Mouse (Mus musculus) adrenal gland, adult 2 months (tissue): ENCODE measurements around the gene Meaf6. TPM values are rescaled to one million over a fixed set of nuclear protein-coding genes. Genes with fewer than 3 reads are reported as not detected.

Experiments
- DNase-seq: peaks from one replicate; pipeline ENCODE4 v3.0.0; 2021
- polyA plus RNA-seq: library from polyadenylated mRNA; depleted of rRNA; stranded (reverse); fragments of >200 nt; gene quantifications from 2 replicates; pipeline ENCODE4 v1.2.3, GENCODE M21; 2012
- total RNA-seq, 2 experiments: library from RNA; stranded (reverse); gene quantifications; 2 replicates each; pipeline ENCODE4 v1.2.3; 2021

Meaf6 gene
- total and polyA plus RNA-seq, 3 experiments = 6.4 to 30.6 (median 29.9) TPM

DNA sequence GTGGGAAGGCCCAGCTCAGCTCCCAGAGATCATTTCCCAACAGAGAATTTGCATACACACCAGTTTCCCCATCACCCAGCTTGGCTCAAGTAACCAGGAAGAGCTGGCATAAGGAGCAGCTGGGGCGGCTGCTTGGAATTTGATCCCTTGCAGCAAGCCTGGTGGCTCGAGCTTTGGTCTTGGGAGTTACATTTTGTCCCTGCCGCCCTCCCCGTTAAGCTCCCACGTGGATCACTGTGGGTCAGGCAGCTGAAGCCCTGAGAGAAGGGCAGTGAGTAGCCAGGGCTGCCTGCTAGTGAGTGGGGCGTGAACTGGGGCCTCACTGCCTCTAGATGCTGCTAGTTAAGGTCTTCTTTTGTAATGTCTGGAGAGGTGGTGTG is 30.8 kb downstream of the Meaf6 start:
- no peak for DNase-seq

DNA sequence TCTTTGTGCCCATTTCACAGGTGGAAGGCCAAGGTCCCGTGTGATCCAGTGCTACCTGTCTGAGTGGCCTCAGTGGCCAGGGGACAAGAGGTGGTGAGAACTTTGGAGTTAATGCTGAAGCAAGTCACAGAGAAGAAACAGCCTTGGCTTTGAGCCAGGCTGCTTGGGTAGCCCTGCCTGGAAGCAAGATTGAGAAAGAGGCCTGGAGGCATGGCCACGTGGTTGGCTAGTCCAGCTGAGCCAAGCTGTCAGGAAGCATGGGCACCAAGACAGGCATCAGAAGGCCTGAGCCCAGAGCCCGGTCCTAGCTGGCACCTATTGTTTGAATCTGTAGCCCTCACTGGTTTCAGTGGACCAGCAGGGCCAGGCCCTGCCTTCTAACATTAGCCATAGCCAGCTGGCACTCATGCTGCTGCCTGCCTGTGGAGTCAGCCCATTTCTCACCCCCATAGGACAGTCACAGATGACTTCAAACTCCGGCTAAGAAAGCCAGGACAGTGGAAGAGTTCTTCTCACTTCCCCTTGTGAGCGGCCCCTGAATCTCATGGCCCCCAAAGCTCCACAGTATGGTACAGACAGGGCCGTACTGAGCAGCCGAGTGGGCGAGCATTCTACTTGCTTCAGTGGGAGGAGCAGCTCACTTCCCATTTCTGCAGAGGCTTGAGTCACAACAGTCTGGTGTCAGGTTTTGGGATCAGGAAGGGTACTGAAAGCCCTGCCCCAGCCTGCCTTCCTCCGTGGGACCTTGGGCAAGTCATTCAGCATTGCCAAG is 31.3 kb downstream of the Meaf6 start:
- DNase-seq = peak; percentile 88

DNA sequence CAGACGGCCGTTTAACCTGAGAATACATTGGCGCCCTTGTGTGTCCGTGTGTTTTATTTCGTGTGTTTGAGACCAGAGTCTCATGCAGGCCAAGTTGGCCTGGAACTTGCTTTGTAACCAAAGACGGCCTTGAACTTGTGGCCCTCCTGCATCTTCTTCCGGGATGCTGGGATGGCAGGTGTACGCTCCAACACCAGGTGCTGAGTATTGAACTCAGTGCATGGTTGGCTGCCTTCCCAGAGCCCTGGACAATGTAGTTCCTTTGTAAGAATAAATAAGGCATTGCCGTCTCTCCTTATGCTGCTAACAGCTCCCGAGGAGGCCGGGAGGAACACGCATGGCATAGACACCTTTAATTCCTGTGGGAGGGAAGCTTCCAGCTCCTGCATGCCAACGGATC is 32.0 kb downstream of the Meaf6 start:
- no peak for DNase-seq

DNA sequence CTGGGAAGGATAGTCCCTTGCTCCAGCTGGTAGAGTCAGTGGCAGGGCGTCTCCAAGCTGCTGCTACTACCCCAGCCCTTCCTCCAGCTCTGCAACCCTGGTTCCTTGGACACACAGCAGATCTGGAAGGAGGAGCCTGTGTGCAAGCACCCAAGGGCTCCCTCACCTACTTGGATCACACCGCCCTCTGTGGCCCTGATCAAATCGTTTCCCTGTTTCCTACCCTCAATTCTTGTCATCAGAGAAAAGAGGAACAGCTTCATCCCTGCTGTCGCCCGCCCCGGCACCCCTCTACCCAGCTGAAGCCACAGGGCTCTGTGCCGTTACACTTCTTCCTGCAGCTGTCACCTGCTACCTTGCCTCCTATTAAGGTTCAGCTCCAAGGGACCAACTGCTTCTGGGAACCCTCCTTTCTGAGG is 33.0 kb downstream of the Meaf6 start:
- peak; percentile 54 for DNase-seq

DNA sequence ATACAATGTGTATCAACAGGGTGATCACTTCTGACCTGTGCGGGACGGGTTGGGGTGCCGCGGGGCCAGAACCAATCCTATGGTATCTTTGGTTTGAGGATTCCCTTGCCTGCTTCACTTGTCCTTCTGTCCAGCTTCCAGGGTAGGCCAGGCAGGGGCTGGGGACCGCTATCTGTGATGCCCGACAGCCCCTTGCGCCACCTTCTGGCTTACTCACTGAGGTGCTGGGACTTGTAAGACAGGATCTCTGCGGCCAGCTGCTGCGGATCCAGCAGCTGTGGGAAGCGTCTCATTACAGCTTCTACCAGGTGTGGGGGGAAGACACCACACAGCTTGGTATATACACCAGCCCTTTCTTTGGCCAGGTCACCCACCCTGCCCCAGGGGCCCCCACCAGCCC is 34.1 kb downstream of the Meaf6 start:
- no peak for DNase-seq

DNA sequence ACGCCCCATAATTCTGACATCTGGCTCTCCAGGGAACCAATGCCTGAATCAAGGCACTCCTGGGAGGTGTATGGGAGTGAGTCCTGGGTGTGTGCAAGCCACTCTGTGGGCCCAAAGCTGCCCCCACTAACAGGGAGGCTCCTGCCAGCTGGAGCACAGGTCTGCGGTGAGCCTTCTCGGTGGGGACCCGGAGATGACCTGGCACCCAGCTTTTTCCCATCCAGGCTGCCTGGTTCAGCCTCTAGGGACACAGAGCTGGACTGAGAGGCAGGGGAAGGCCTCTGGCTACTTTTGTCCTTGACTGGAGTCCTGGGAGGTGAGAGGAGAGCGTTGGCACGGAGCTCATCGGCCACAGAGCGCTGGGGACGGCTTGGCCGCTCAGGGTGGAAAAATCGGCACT is 34.8 kb downstream of the Meaf6 start:
- peak; percentile 58 for DNase-seq

DNA sequence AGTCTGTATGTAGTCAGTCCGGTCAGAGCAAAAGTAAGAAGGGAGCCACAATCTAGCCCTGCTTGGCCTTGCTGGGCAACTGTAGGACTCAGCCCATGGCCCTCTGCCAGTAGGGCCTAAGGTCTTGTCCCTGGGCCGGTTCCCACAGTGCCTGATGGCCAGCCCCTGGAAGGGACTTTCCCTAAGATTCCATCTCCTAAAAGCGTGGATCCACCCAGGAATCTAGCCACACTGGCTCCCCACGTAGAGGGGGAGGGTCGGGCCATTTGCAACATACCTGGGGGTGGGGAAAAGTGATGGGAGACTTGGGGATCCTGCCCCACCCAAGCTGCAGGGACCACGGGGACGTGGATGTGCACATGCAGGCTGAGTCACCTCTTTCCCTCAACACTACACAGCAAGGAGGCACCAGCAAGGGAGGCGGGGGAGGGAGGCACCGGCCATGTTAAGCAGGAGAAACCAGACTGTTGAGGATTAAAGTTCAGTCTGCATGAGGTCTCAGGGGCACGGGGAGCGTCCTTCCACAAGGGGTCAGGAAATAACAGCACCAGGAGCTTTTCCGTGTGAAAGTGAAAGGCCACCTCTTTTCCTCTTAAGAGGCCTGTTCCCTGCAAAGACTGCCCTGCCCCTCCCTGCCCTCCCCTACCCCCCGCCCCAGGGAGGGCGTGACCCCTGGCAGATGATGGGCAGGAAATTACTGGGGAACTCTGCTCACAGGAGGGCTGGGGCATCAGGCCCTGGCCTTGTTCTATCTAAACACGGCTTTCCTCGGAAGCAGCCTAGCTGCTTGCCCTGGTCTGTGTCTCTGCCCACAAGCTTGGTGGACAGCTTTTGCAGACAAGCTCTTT is 37.7 kb downstream of the Meaf6 start:
- DNase-seq = peak; percentile 93

DNA sequence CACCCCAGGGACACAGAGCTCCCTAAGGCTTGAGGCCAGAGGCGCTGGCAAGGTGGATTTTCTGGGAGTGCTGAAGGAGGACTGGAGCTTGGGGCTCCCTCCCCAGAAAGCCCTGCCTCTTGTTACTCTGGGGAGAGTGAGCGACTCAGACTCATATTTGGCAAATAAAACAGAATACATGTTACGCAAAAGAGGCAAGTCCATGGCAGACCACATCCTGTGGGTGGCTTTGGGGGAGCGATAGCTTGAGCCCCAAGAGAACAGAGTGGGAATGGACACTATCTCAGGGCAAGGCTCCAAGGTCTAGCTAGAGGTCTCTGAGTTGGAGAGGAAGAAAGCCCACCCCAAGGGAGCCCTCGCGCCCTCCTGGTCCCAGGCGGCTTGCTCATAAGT is 38.3 kb downstream of the Meaf6 start:
- DNase-seq = no peak

DNA sequence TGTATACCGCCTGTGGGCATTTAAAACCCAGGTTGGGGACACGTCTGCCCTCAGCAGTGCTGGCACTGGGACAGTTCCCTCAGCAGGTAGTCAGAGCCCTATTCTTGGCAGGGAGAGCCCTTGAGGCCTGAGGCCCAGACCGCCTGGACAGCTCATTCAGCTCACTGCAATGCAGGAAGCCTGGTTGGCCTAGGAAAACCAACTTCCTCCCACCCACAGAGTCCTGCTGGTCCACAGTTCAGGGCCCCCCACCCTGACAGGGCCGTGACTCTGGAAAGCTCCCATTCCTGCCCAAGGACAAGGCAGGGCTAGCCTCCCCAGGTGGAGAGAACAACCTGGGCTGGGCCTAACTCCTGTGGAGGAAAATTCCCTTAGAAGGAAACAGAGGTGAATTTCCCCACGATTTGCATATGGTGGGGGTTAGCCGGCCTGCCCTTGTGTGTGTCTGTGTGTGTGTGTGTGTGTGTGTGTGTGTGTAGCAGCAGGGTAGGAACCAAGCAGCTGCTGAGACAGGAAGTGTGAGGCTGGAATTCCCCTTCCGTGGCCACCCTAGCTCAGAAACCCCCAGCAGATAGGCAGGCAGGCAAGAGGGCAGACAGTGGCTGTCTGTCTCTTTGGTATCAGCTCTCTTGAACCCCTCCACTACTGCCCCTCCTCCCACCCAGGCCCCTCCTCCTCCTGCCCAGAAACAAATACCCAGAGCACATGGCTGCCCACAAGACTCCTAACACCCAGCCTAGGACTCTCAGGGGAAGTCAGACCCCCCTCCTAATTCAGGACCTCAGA is 39.7 kb downstream of the Meaf6 start:
- peak; percentile 62 for DNase-seq

DNA sequence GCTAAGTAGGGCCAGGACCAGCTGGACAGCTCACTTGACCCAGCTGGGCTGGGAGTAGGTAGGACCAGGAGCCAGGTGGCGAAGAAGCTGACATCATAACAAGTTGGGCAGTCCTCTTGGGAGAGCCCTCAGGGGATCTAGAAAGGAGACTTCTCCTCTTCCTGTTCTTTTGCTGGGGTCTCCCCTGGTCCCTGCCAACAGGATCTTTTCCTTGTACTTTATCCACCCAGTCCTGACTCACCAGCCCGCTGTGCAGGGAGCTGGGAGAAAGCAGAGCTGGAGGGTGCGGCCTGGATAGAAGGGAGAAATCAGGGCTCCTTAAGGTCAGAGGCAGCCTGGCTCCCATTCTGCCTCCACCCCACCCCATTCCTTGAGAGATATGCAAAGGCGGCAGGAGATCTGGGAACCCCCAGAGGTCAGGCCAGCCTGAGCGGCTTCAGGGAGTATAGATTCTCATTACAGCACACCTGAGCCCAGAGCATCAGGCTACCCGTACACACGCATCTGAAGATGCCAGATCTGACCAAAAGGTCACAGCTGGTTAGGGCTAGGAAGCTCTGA is 40.5 kb downstream of the Meaf6 start:
- no peak for DNase-seq

DNA sequence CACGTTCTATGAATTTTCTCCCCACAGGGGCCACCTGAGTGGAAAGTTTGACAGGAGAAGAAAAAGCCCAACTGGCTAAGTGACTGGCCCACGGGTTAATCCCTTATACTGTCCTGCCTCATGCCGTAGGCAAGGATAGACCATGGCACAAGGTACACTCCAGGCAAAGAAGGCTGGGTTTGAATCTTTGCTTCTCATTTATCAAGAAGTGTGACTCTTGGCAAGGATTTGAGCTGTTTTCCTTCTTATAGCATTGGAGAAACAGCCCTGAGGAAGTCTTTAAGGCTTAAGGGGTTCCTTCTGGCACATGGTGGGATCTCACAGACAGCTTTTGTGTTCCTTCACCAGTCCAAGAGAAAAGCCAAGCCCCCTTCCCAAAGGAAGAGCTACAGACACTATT is 41.3 kb downstream of the Meaf6 start:
- DNase-seq = no peak

DNA sequence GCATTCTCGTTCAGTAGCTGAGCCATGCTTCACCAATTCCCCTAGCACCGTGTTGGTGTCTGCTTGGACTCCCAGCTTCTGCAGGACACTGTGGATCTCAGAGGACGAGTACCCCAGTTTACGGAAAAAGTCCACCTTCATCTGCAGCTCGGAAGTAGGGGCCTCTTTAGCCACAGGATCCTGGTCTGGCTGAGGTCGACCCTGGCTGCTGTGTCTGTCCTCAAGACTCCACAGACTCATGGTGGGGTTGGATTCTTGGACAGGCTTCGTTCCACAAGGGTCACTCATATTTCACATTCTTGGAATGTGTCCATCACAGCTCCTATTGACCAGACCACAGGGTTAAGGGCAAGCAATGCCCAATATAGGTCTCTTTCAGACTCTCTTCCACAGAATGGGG is 41.8 kb downstream of the Meaf6 start:
- no peak for DNase-seq

DNA sequence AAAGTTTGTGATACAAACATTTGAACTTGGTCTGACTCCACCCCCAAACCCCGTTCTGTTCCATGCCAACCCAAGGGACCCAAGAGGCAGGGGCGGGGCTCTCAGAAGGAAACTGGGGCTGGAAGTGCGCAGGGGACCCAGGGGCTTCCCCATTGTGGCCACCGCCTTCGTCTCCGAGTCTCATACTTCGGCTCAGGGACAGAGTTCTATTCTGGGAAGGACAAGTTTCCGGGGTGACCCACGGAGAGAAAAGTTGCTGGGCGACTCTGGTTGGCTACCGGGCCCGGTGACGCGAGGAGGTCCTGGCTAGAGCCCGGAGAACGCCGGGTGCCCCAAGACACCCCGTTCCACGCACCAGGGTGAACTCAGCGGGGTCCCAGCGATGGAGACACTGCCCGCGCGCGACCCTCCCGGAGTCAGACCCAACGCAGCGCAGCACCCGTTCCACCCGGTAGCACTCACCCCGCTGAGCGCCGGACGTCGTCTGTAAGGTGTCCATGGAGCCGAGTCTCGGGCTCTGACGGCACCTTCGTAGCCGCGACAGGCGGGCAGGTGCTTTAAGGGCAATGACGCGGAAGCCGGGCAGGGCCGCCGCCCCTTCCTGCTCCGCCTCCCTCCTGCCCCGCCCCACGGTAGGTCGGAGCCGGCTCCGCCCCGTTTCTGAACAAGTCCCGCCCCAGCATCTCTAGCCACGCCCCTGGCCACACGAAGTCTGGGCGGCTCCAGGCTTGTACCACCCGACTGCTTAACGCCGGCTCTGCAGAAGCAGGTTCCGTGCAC is 42.6 kb downstream of the Meaf6 start, which contains the start of gene Zc3h12a:
Gene Zc3h12a, minus strand, starts transcription at position 536 of the 780 bp plus-strand sequence.
- DNase-seq = peak; percentile 96

DNA sequence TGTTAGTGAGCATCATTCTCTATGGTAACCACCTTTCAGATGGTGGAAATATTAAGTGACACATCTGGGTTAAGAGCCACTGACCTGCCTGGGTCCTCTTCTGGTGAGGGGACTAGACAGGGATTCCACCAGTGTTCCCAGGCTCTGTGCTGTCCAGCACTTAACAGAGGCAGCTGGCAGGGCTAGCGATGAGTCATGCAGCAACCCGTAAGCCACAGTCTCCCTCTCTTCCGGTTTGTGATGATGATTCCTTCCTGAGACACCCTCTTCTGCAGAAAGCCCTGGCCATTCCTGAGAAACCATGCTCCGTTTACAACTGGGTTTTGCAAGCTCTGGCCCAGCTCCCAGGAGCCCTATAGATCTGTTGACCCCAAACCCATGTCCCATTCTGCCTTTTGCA is 46.6 kb downstream of the Meaf6 start:
- DNase-seq = peak; percentile 84

DNA sequence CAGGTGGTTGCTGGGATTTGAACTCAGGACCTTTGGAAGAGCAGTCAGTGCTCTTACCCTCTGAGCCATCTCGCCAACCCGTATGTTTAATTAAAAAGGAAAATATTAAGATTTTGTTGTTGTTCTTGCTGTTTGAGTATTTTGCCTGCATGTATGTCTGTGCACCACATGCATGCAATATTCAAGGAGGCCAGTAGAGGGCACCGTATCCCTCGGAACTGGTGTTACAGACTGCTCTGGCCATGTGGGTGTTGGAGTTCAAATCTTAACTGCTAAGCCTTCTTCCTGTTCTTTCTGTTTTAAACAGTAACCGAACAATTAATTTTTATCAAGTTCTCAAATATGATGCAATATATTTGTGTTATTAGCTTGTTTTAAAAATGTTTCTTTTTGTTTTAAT is 47.5 kb downstream of the Meaf6 start:
- peak; percentile 67 for DNase-seq

DNA sequence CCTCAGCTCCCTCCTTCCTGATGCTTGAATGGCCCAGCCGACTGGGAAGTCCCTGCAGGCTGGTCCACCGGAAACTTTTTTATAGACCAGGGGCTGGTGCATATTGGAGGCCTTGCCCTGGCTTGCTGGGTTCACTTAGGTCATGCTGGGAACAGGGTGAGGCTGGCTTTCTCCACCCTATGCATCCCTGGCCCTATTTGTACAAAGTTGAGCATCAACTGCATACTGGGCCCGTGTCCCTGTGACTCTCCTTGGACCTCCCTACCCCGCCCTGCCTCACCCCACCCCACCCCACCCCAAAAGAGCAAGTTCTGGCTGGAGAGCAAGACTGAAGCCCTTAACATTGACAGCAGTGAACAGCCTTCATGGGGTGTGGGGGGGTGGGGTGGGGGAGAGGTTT is 49.3 kb downstream of the Meaf6 start:
- no peak for DNase-seq

DNA sequence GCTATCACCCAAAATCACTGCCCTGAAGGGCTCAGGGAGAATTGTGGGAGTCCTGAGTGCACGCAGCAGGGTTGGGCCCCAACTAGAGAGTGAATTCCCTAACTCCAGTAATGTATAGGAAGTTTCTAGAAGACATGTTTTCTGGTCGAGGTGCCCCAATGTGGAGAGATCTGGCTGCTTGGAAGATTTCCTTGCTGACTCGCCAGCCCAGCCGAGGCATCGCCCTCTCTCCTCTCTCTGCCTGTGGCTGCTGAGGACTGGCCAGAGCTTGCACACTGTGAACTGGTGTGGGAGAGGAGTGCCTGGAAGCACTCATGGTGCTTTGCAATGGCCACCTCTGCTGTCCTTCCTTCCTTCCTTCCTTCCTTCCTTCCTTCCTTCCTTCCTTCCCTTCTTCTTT is 49.7 kb downstream of the Meaf6 start:
- DNase-seq = no peak

DNA sequence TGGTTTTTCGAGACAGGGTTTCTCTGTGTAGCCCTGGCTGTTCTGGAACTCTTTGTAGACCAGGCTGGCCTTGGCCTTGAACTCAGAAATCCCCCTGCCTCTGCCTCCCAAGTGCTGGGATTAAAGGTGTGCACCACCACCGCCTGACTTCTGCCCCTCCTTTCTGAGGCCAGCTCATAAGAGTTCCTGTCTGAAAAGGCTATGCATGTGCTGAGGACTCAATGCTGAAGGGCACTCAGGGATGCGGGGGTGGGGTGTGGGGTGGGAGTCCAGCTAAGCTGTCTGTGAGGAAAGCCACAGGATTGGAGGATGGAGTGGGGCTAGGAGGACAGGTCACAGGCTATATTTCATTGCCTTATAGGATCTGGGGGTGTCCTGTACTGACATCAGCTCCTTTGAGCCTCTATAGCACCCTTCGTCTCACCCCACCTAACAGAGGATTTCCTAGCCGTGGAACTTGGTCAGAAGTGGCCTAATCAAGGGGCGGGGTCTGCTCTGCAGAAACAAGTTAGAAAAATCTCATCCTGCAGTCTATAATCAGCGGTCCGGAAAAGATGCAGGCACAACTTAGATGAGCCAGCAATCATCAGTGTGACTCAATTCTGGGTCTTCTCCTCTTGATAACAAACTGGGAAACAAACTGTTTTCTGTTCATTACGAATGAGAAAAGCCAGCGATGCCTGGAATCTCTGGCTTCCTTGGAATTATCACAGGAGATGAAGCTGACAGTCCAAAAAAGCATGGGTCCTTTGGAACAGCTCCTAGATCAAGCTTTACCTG is 50.3 kb downstream of the Meaf6 start:
- DNase-seq = no peak

DNA sequence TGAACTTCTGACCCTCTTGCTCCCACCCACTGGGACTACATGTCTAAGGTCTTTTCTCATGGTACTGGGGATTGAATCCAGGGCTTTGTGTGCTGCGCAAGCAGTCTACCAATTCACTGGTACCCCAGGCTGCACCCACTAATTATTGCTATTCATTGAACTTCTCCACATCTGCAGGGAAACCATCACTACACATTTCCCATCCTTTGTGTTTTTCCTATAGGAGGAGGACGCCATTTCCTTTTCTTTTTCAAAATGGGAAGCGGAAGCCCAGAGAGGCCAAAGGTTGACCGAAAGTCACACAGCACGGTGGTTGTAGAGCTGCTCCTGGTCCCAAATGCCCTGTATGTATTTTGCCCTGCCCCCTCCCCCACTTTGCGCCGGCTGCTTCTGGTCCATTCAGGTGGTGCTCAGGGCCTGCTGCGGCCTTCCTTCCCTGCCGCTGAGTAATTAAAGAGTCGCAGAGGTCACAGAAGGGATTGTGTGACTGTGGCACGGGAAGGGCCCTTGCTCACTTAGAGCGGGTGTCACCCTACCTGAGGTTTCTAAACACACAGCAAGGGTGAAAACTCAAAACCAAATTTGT is 51.5 kb downstream of the Meaf6 start:
- no peak for DNase-seq

DNA sequence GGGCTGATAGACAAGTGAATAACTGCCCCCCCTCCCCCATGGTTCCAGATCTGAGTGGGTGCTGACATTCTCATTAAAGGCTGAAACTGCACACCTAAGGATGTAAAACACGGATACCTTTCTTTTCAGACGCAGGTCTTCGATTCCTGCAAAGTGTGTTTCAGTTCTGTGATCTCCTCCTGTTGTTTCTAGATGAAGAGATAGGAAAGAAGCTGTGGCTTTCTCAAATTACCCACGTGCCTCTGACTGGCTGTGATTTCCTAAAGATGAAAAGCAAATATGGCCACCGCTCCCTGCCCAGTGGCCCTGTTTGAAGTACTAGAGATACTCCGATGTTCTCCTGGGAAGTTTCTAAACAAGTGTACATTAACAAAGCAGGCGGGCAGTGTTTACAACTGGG is 53.4 kb downstream of the Meaf6 start:
- DNase-seq = no peak
